Mouse (Mus musculus): ENCODE measurements at regions not wholly inside any gene's neighbourhood (a gene's known extent, or its start where the extent isn't known, plus 50 kb on each side); places are given as distances from the start of the nearest gene placed in this dataset.

GRCm38 (mm10) chr5:112040678-112041077 lies 211.6 kb downstream of the Cryba4 start:
- 52% methylated on average over 1 of the region's 1 CpGs for WGBS
- no peak for ATAC-seq (replicated peaks; ENCODE audit: low FRiP score)

GRCm38 (mm10) chr5:112041285-112041684 lies 211.0 kb downstream of the Cryba4 start:
- Histone ChIP-seq H3K4me3 (ENCODE audit: low read depth, low read length) (no peak overlapping the region), H3K4me1 (replicated peaks; ENCODE audit: control insufficient read depth, insufficient read depth, low read length) (no peaks in the 10 kb centered on the region), H3K27ac (ENCODE audit: low read depth, low read length) (no peak overlapping the region), H3K9ac (ENCODE audit: low read depth, low read length) (no peak overlapping the region), H3K4me2 (no peak overlapping the region), H3K9me3 (ENCODE audit: control insufficient read depth, low read length) (no peaks in the 10 kb centered on the region), H3K27me3 (replicated peaks; ENCODE audit: control insufficient read depth, insufficient read depth, low read length) (no peaks in the 10 kb centered on the region), H3K36me3 (ENCODE audit: control insufficient read depth, insufficient read depth, low read length) (no peaks in the 10 kb centered on the region)
- ATAC-seq (replicated peaks; ENCODE audit: low FRiP score), result no peak
- 31% methylated on average over 4 of the region's 4 CpGs for WGBS
- DNase-seq (ENCODE audit: low spot score), result no peak

More at GRCm38 (mm10) chr5:112040678-112041077, 211.6 kb downstream of the Cryba4 start:
- Histone ChIP-seq H3K9me3 (ENCODE audit: control insufficient read depth, low read length) (no peaks in the 10 kb centered on the region), H3K9ac (ENCODE audit: low read depth, low read length) (no peak overlapping the region), H3K4me3 (ENCODE audit: low read depth, low read length) (no peak overlapping the region), H3K27me3 (replicated peaks; ENCODE audit: control insufficient read depth, insufficient read depth, low read length) (no peaks in the 10 kb centered on the region), H3K4me1 (replicated peaks; ENCODE audit: control insufficient read depth, insufficient read depth, low read length) (no peaks in the 10 kb centered on the region), H3K27ac (ENCODE audit: low read depth, low read length) (no peak overlapping the region), H3K4me2 (no peak overlapping the region), H3K36me3 (ENCODE audit: control insufficient read depth, insufficient read depth, low read length) (no peaks in the 10 kb centered on the region)
- DNase-seq (ENCODE audit: low spot score), result no peak

GRCm38 (mm10) chr5:112042236-112042635 lies 210.1 kb downstream of the Cryba4 start:
- Histone ChIP-seq H3K4me3 (ENCODE audit: low read depth, low read length) (no peak overlapping the region), H3K9ac (ENCODE audit: low read depth, low read length) (no peak overlapping the region), H3K4me2 (no peak overlapping the region), H3K27ac (ENCODE audit: low read depth, low read length) (no peak overlapping the region), H3K27me3 (replicated peaks; ENCODE audit: control insufficient read depth, insufficient read depth, low read length) (no peaks in the 10 kb centered on the region), H3K4me1 (replicated peaks; ENCODE audit: control insufficient read depth, insufficient read depth, low read length) (no peaks in the 10 kb centered on the region), H3K36me3 (ENCODE audit: control insufficient read depth, insufficient read depth, low read length) (no peaks in the 10 kb centered on the region), H3K9me3 (ENCODE audit: control insufficient read depth, low read length) (no peaks in the 10 kb centered on the region)
- DNase-seq (ENCODE audit: low spot score), result no peak
- 79% methylated on average over 11 of the region's 11 CpGs for WGBS
- ATAC-seq (replicated peaks; ENCODE audit: low FRiP score), result no peak

- no peak overlapping the region for H3K27ac ChIP-seq (ENCODE audit: low read depth, low read length)
- no peaks in the 10 kb centered on the region for H3K27me3 ChIP-seq (replicated peaks; ENCODE audit: control insufficient read depth, insufficient read depth, low read length)
- H3K4me3 ChIP-seq (ENCODE audit: low read depth, low read length), result no peak overlapping the region
- WGBS, result 34% methylated on average over 16 of the region's 16 CpGs
- ATAC-seq (replicated peaks; ENCODE audit: low FRiP score) (no peak), DNase-seq (ENCODE audit: low spot score) (no peak)
- no peak overlapping the region for H3K9ac ChIP-seq (ENCODE audit: low read depth, low read length)
- H3K4me2 ChIP-seq, result no peak overlapping the region
- no peaks in the 10 kb centered on the region for H3K36me3 ChIP-seq (ENCODE audit: control insufficient read depth, insufficient read depth, low read length)
- H3K9me3 ChIP-seq (ENCODE audit: control insufficient read depth, low read length), result no peaks in the 10 kb centered on the region
- no peaks in the 10 kb centered on the region for H3K4me1 ChIP-seq (replicated peaks; ENCODE audit: control insufficient read depth, insufficient read depth, low read length)
Observed at GRCm38 (mm10) chr5:112050046-112050782, 202.1 kb downstream of the Cryba4 start.

DNA sequence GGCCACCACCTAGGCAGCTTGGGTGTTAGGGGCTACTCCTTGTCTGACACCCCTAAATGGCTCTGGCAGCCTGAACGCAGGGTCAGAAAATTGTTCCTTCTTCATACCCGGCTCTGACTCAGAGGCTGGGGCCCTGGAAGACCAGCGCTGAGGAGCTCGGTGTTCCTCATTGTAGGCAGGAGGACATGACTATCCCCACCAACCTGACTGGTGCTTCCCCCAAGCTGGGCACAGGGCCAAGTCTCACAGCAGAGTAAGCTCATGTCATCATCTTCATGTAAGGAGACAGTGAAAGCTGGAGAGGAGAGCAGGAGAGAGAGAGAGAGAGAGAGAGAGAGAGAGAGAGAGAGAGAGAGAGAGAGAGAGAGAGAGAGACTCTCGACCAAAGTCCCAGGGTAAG lies 201.4 kb downstream of the Cryba4 start:
- DNase-seq (ENCODE audit: low spot score) (no peak), ATAC-seq (replicated peaks; ENCODE audit: low FRiP score) (no peak)
- 33% methylated on average over 5 of the region's 5 CpGs for WGBS
- Histone ChIP-seq H3K4me2 (no peak overlapping the region), H3K27me3 (replicated peaks; ENCODE audit: control insufficient read depth, insufficient read depth, low read length) (no peaks in the 10 kb centered on the region), H3K36me3 (ENCODE audit: control insufficient read depth, insufficient read depth, low read length) (no peaks in the 10 kb centered on the region), H3K4me3 (ENCODE audit: low read depth, low read length) (no peak overlapping the region), H3K27ac (ENCODE audit: low read depth, low read length) (no peak overlapping the region), H3K9me3 (ENCODE audit: control insufficient read depth, low read length) (no peaks in the 10 kb centered on the region), H3K9ac (ENCODE audit: low read depth, low read length) (no peak overlapping the region), H3K4me1 (replicated peaks; ENCODE audit: control insufficient read depth, insufficient read depth, low read length) (no peaks in the 10 kb centered on the region)

DNA sequence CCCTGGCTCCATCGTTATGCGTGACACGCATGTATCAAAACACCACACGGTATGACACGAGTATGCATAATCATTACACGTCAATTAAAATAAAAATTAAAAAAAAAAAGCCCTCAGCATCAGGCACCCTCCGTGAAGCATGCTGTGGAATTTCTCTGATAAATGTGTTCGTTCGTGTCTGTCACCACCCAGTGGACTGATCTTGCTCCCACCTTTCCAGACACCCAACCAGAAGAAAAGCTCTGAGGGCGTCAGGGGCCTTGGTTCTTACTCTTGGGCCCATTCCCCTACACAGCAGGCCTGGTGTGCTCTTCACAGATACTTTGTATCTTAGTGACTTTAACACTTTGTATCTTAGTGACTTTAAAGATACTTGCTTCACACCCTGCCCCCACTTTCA lies 200.5 kb downstream of the Cryba4 start:
- Histone ChIP-seq H3K4me3 (ENCODE audit: low read depth, low read length) (no peak overlapping the region), H3K4me1 (replicated peaks; ENCODE audit: control insufficient read depth, insufficient read depth, low read length) (no peaks in the 10 kb centered on the region), H3K9ac (ENCODE audit: low read depth, low read length) (no peak overlapping the region), H3K4me2 (no peak overlapping the region), H3K9me3 (ENCODE audit: control insufficient read depth, low read length) (no peaks in the 10 kb centered on the region), H3K36me3 (ENCODE audit: control insufficient read depth, insufficient read depth, low read length) (no peaks in the 10 kb centered on the region), H3K27me3 (replicated peaks; ENCODE audit: control insufficient read depth, insufficient read depth, low read length) (no peaks in the 10 kb centered on the region), H3K27ac (ENCODE audit: low read depth, low read length) (no peak overlapping the region)
- 75% methylated on average over 10 of the region's 10 CpGs for WGBS
- no peak for ATAC-seq (replicated peaks; ENCODE audit: low FRiP score)
- no peak for DNase-seq (ENCODE audit: low spot score)

GRCm38 (mm10) chr5:112053600-112054155 lies 198.6 kb downstream of the Cryba4 start:
- Histone ChIP-seq H3K9ac (ENCODE audit: low read depth, low read length) (no peak overlapping the region), H3K27ac (ENCODE audit: low read depth, low read length) (no peak overlapping the region), H3K9me3 (ENCODE audit: control insufficient read depth, low read length) (no peaks in the 10 kb centered on the region), H3K4me1 (replicated peaks; ENCODE audit: control insufficient read depth, insufficient read depth, low read length) (no peaks in the 10 kb centered on the region), H3K36me3 (ENCODE audit: control insufficient read depth, insufficient read depth, low read length) (no peaks in the 10 kb centered on the region), H3K4me2 (no peak overlapping the region), H3K27me3 (replicated peaks; ENCODE audit: control insufficient read depth, insufficient read depth, low read length) (no peaks in the 10 kb centered on the region), H3K4me3 (ENCODE audit: low read depth, low read length) (no peak overlapping the region)
- 63% methylated on average over 5 of the region's 5 CpGs for WGBS
- DNase-seq (ENCODE audit: low spot score) (no peak), ATAC-seq (replicated peaks; ENCODE audit: low FRiP score) (no peak)

- WGBS, result 60% methylated on average over 4 of the region's 4 CpGs
- no peak overlapping the region for H3K27ac ChIP-seq (ENCODE audit: low read depth, low read length)
- no peak overlapping the region for H3K4me3 ChIP-seq (ENCODE audit: low read depth, low read length)
- H3K4me1 ChIP-seq (replicated peaks; ENCODE audit: control insufficient read depth, insufficient read depth, low read length), result no peaks in the 10 kb centered on the region
- no peaks in the 10 kb centered on the region for H3K27me3 ChIP-seq (replicated peaks; ENCODE audit: control insufficient read depth, insufficient read depth, low read length)
- no peak overlapping the region for H3K4me2 ChIP-seq
- DNase-seq (ENCODE audit: low spot score) (no peak), ATAC-seq (replicated peaks; ENCODE audit: low FRiP score) (no peak)
- no peaks in the 10 kb centered on the region for H3K9me3 ChIP-seq (ENCODE audit: control insufficient read depth, low read length)
- no peaks in the 10 kb centered on the region for H3K36me3 ChIP-seq (ENCODE audit: control insufficient read depth, insufficient read depth, low read length)
- no peak overlapping the region for H3K9ac ChIP-seq (ENCODE audit: low read depth, low read length)
Observed at GRCm38 (mm10) chr5:112055018-112055417, 197.3 kb downstream of the Cryba4 start.

- DNase-seq (ENCODE audit: low spot score), result no peak
- 86% methylated on average over 13 of the region's 13 CpGs for WGBS
- Histone ChIP-seq H3K4me2 (no peak overlapping the region), H3K4me1 (replicated peaks; ENCODE audit: control insufficient read depth, insufficient read depth, low read length) (no peaks in the 10 kb centered on the region), H3K36me3 (ENCODE audit: control insufficient read depth, insufficient read depth, low read length) (no peaks in the 10 kb centered on the region), H3K27me3 (replicated peaks; ENCODE audit: control insufficient read depth, insufficient read depth, low read length) (no peaks in the 10 kb centered on the region), H3K9ac (ENCODE audit: low read depth, low read length) (no peak overlapping the region), H3K9me3 (ENCODE audit: control insufficient read depth, low read length) (no peaks in the 10 kb centered on the region), H3K4me3 (ENCODE audit: low read depth, low read length) (no peak overlapping the region), H3K27ac (ENCODE audit: low read depth, low read length) (no peak overlapping the region)
- no peak for ATAC-seq (replicated peaks; ENCODE audit: low FRiP score)
Observed at GRCm38 (mm10) chr5:112069917-112070316, 182.4 kb downstream of the Cryba4 start.

Data from liver, embryonic 11.5 days (tissue).